Mouse (Mus musculus) lung, postnatal 0 days (tissue): ENCODE measurements around the gene Igdcc4. TPM values are rescaled to one million over a fixed set of nuclear protein-coding genes. Genes with fewer than 3 reads are reported as not detected.

Experiments
- ATAC-seq: fragments of 200-750 bp; cut with Nextera tagmentation; 2 replicates; pipeline ENCODE4 v1.8.0; 2017; ENCODE audit warnings: moderate library complexity
- DNase-seq: peaks from one replicate; pipeline ENCODE4 v3.0.0-alpha.2; 2016; ENCODE audit warnings: low spot score
- H3K27ac ChIP-seq: fragments of 300-500 bp; sonication (generic); 2 replicates; pipeline ENCODE4 v1.5.1; 2014; ENCODE audit warnings: antibody characterized with exemption, mild to moderate bottlenecking, low read length, mixed read lengths
- H3K27me3 ChIP-seq: fragments of 300-500 bp; sonication (generic); replicated peaks from 2 replicates; pipeline ENCODE4 v1.6.1; 2014; ENCODE audit warnings: low read length, mixed read lengths; ENCODE audit not compliant: insufficient read depth
- H3K36me3 ChIP-seq: fragments of 300-500 bp; sonication (generic); 2 replicates; pipeline ENCODE4 v1.6.1; 2014; ENCODE audit warnings: low read length, mixed read lengths; ENCODE audit not compliant: insufficient read depth
- H3K4me1 ChIP-seq: fragments of 300-500 bp; sonication (generic); 2 replicates; pipeline ENCODE4 v1.6.1; 2014; ENCODE audit warnings: antibody characterized with exemption, low read depth, low read length, mixed read lengths; ENCODE audit not compliant: insufficient read depth
- H3K4me2 ChIP-seq: fragments of 300-500 bp; sonication (generic); replicated peaks from 2 replicates; pipeline ENCODE4 v1.6.1; 2014; ENCODE audit warnings: low read depth, mild to moderate bottlenecking, low read length, moderate library complexity, mixed read lengths
- H3K4me3 ChIP-seq: fragments of 300-500 bp; sonication (generic); 2 replicates; pipeline ENCODE4 v1.5.1; 2014; ENCODE audit warnings: low read depth, low read length
- H3K9ac ChIP-seq: fragments of 300-500 bp; sonication (generic); replicated peaks from 2 replicates; pipeline ENCODE4 v1.6.1; 2014; ENCODE audit warnings: low read depth, mild to moderate bottlenecking
- H3K9me3 ChIP-seq: fragments of 300-500 bp; sonication (generic); 2 replicates; pipeline ENCODE4 v1.6.1; 2016; ENCODE audit warnings: low read length, mixed read lengths
- CTCF ChIP-seq: IDR thresholded peaks from 2 replicates; pipeline ENCODE4 v1.5.1; 2016; ENCODE audit warnings: antibody characterized with exemption, mild to moderate bottlenecking
- EP300 ChIP-seq: IDR thresholded peaks from 2 replicates; pipeline ENCODE4 v1.6.1; 2016; ENCODE audit warnings: antibody characterized with exemption, mild to moderate bottlenecking, control low read depth
- WGBS: fragments of 180-500 bp; shearing (Covaris S2); extraction: QIAGEN DNeasy Blood & Tissue Kit; methylation state at CpG from one replicate; pipeline ENCODE4 v1.1.7; 2014; 5-methylcytosine and 5-hydroxymethylcytosine counted together
- polyA plus RNA-seq: library from polyadenylated mRNA; unstranded; fragments of >200 nt; fragmentation: Nextera tagmentation; extraction: Ambion mirVana; gene quantifications from 2 replicates; pipeline ENCODE4 v1.2.1, GENCODE M21; 2015

The Igdcc4 gene
- polyA plus RNA-seq, 1 experiment from 2014 or later: 1.7 TPM

DNA sequence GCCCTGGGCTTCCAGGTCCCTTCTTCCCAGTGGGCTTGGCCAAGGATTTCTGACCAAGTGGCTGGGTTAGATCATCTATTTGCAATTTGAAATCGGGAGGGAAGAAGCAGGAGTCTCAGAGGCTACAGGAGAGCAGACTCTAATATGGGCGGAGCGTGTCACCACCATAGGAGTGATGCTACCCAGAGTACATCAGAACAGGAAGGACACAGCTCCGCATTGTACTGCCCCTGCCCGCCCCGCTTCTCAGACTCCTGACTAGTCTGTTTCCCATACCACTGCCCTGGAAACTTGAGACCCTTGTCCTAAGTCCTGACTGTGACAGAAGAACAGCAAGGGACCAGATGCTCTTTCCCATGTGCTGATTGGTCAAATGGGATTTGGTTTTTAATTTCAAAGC lies 56.3 kb downstream of the Igdcc4 start:
- WGBS: 63% methylated on average over 6 of the region's 6 CpGs
- H3K27me3 ChIP-seq: peaks cover 11% of the 10 kb centered on the region; the same call in 1 of the 2 replicates
- H3K4me2 ChIP-seq: no peak overlapping the region
- no peak overlapping the region for H3K4me3 ChIP-seq
- H3K36me3 ChIP-seq: no peaks in the 10 kb centered on the region
- no peak for DNase-seq
- ATAC-seq: no peak
- H3K4me1 ChIP-seq: no peaks in the 10 kb centered on the region
- H3K9me3 ChIP-seq: no peaks in the 10 kb centered on the region
- H3K9ac ChIP-seq: no peak overlapping the region
- no peak overlapping the region for H3K27ac ChIP-seq
- TF ChIP-seq EP300: no peak
- no peak for TF ChIP-seq CTCF

GRCm38 (mm10) chr9:65161188-65161587 lies 59.9 kb downstream of the Igdcc4 start:
- no peaks in the 10 kb centered on the region for H3K4me1 ChIP-seq
- H3K4me2 ChIP-seq: no peak overlapping the region
- H3K4me3 ChIP-seq: no peak overlapping the region
- H3K9me3 ChIP-seq: no peaks in the 10 kb centered on the region
- TF ChIP-seq EP300 (no peak), CTCF (no peak)
- DNase-seq: no peak
- H3K27ac ChIP-seq: no peak overlapping the region
- H3K9ac ChIP-seq: no peak overlapping the region
- peaks cover 22% of the 10 kb centered on the region for H3K27me3 ChIP-seq
- no peaks in the 10 kb centered on the region for H3K36me3 ChIP-seq
- ATAC-seq: no peak
- 78% methylated on average over 4 of the region's 4 CpGs for WGBS

- H3K27me3 ChIP-seq: peaks cover 22% of the 10 kb centered on the region
Observed at GRCm38 (mm10) chr9:65161881-65162280, 60.6 kb downstream of the Igdcc4 start.

GRCm38 (mm10) chr9:65162711-65163639 lies 61.7 kb downstream of the Igdcc4 start:
- no peak for DNase-seq
- TF ChIP-seq EP300 (no peak), CTCF (no peak)
- Histone ChIP-seq H3K27me3 (peaks cover 22% of the 10 kb centered on the region), H3K4me1 (no peaks in the 10 kb centered on the region), H3K4me3 (peak overlapping the region; percentile 33), H3K4me2 (peak overlapping the region; percentile 64), H3K9ac (no peak overlapping the region), H3K36me3 (no peaks in the 10 kb centered on the region), H3K9me3 (no peaks in the 10 kb centered on the region), H3K27ac (no peak overlapping the region)
- WGBS: 3% methylated on average over 58 of the region's 69 CpGs
- peak; percentile 25; the same call in 1 of the 2 replicates for ATAC-seq

More at GRCm38 (mm10) chr9:65161881-65162280, 60.6 kb downstream of the Igdcc4 start:
- Histone ChIP-seq H3K36me3 (no peaks in the 10 kb centered on the region), H3K27ac (no peak overlapping the region), H3K9ac (no peak overlapping the region), H3K9me3 (no peaks in the 10 kb centered on the region), H3K4me3 (no peak overlapping the region), H3K4me1 (no peaks in the 10 kb centered on the region), H3K4me2 (no peak overlapping the region)
- 44% methylated on average over 8 of the region's 8 CpGs for WGBS
- ATAC-seq (no peak), DNase-seq (no peak)
- no peak for TF ChIP-seq EP300
- no peak for TF ChIP-seq CTCF

GRCm38 (mm10) chr9:65164870-65165269 lies 63.6 kb downstream of the Igdcc4 start:
- no peak overlapping the region for H3K4me2 ChIP-seq
- no peak overlapping the region for H3K9ac ChIP-seq
- peak; percentile 56 for DNase-seq
- H3K9me3 ChIP-seq: no peaks in the 10 kb centered on the region
- no peak overlapping the region for H3K4me3 ChIP-seq
- ATAC-seq: no peak
- H3K36me3 ChIP-seq: no peaks in the 10 kb centered on the region
- H3K27ac ChIP-seq: no peak overlapping the region
- no peaks in the 10 kb centered on the region for H3K4me1 ChIP-seq
- peaks cover 22% of the 10 kb centered on the region for H3K27me3 ChIP-seq
- peak; percentile 75 for TF ChIP-seq CTCF
- no peak for TF ChIP-seq EP300
- 14% methylated on average over 1 of the region's 1 CpGs for WGBS

DNA sequence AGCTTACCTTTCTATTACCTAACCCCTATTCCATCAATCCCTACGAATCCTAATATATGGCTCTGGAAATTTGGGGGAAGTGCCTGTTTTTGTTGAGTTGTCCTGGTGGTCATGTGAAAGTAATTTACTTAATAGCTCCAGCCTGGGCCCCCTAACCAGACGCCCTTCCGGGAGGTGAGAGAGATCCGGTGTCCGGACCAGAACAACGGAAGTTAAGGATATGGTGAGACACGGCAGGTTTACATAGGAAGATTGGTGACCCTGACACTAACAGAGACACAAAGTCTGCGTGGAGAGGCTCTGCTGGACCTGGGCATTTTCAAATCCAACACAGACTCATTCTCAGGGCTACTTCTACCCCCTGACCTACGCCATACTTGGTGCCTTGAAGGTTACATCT lies 65.1 kb downstream of the Igdcc4 start:
- peaks cover 22% of the 10 kb centered on the region for H3K27me3 ChIP-seq
- 45% methylated on average over 9 of the region's 9 CpGs for WGBS
- no peak; the same call in 1 of the 2 replicates for ATAC-seq

More for the DNA sequence above, 65.1 kb downstream of the Igdcc4 start:
- H3K4me3 ChIP-seq: no peak overlapping the region
- no peak for TF ChIP-seq CTCF
- no peak for TF ChIP-seq EP300
- H3K4me1 ChIP-seq: no peaks in the 10 kb centered on the region
- H3K9me3 ChIP-seq: no peaks in the 10 kb centered on the region
- DNase-seq: peak; percentile 15
- H3K9ac ChIP-seq: no peak overlapping the region
- H3K27ac ChIP-seq: no peak overlapping the region
- H3K36me3 ChIP-seq: no peaks in the 10 kb centered on the region
- H3K4me2 ChIP-seq: no peak overlapping the region
